Mouse (Mus musculus) hematopoietic stem cell, adult 5-6 weeks (primary cell): Measurements from ENCODE around the gene Vmn1r2. TPM values are rescaled to one million over a fixed set of nuclear protein-coding genes. Genes with fewer than 3 reads are reported as not detected.
"Not testable (repeated sequence)": the region's sequence is repeated elsewhere in the genome, so short reads cannot be mapped to it uniquely, and the experiment has no call there.

ENCODE experiments used
- ATAC-seq, 2 experiments: fragments of 125-278 bp in 1 of 2; replicated peaks in 1 of 2; 2 replicates each; pipeline ENCODE4 v1.8.0; 2016 to 2017; ENCODE audit warnings: inconsistent platforms in 2 of 2, mild to moderate bottlenecking in 2 of 2, moderate number of reproducible peaks in 2 of 2, low read depth in 1 of 2, moderate TSS enrichment in 1 of 2; ENCODE audit not compliant: low FRiP score in 2 of 2, poor library complexity in 2 of 2, severe bottlenecking in 2 of 2, insufficient read depth in 1 of 2, low TSS enrichment in 1 of 2
- total RNA-seq: library from RNA; stranded (forward); fragments of 172-1452, 232-1000 nt; gene quantifications from 2 replicates; pipeline ENCODE4 v1.2.3, GENCODE M21; 2017

The Vmn1r2 gene
- total RNA-seq, result not detected in 2 replicates

- ATAC-seq, result not testable (repeated sequence)
Measured at GRCm38 (mm10) chr4:3167020-3167419, at the start of gene Vmn1r2. Gene Vmn1r2 (plus strand): TSS chr4:3167320.

GRCm38 (mm10) chr4:3147926-3148325 is 19.2 kb upstream of the Vmn1r2 start:
- peak; percentile 32 to 49; a peak in 2 of 4 replicates for ATAC-seq

GRCm38 (mm10) chr4:3153320-3153719 is 13.8 kb upstream of the Vmn1r2 start:
- ATAC-seq, result not testable (repeated sequence)

- not testable (repeated sequence) for ATAC-seq
Measured at GRCm38 (mm10) chr4:3164429-3164828, 2.7 kb upstream of the Vmn1r2 start.

GRCm38 (mm10) chr4:3165046-3165445 is 2.1 kb upstream of the Vmn1r2 start:
- ATAC-seq, result peak; percentile 59 to 77; a peak in 2 of 4 replicates

- not testable (repeated sequence) for ATAC-seq
Measured at GRCm38 (mm10) chr4:3174586-3174985, 7.5 kb downstream of the Vmn1r2 start.

GRCm38 (mm10) chr4:3175756-3176155 is 8.6 kb downstream of the Vmn1r2 start:
- not testable (repeated sequence) for ATAC-seq

- not testable (repeated sequence) for ATAC-seq
Measured at GRCm38 (mm10) chr4:3176195-3176594, 9.1 kb downstream of the Vmn1r2 start.

GRCm38 (mm10) chr4:3176746-3177490 is 9.8 kb downstream of the Vmn1r2 start:
- not testable (repeated sequence) for ATAC-seq

GRCm38 (mm10) chr4:3185258-3185657 is 18.1 kb downstream of the Vmn1r2 start, which contains the start of gene Vmn1r3:
Gene Vmn1r3 (minus strand): TSS chr4:3185358.
- ATAC-seq, result not testable (repeated sequence)

GRCm38 (mm10) chr4:3209643-3210217 is 42.6 kb downstream of the Vmn1r2 start:
- ATAC-seq, result peak; percentile 22 to 25; a peak in 1 of 4 replicates

GRCm38 (mm10) chr4:3213349-3213748 is 46.2 kb downstream of the Vmn1r2 start:
- not testable (repeated sequence) for ATAC-seq

- not testable (repeated sequence) for ATAC-seq
Measured at GRCm38 (mm10) chr4:3216382-3216781, 49.3 kb downstream of the Vmn1r2 start.

Other genes with a start within 250 kb of the Vmn1r2 start
- gene Vmn1r3, start 18.0 kb downstream of the Vmn1r2 start, total RNA-seq, result not detected in 2 replicates